9 mouse cellular contexts compared by ENCODE assay signal in the genomic region with DNA sequence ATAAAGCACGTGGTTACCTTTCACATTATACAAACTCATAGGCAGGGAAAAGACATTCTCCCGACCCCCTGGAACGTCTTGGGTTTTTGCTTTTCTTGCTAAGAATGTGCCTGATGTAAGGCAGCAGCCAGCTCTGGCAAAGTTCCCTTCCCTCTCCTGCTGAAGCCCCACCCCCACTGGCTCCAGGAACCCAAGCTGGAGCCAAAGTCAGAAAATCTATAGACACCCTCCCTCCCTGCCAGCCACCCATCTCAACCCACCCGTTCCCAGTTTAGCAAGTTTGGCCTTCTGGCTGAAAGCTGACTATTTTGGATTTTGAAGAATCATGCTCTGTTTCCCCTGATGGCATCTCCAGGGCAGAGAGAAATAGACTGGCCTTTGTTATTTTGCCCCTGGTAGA.
DNase-seq lines count a peak whose midpoint lies in the region; ATAC-seq lines count a peak whose summit lies in the region.
"Had no signal": no experiment of that assay in that cellular context is flagged by ENCODE, and none has a peak within 500 bp of the region (broad histone marks: within the 10 kb centered on the region; RNA-seq: fewer than 3 reads in every experiment).

No protein-coding gene starts in this region.

- peak; percentile 18 for DNase-seq in cerebellum, adult 11-12 months
- peak; percentile 17 for DNase-seq in kidney, postnatal 10 days
- DNase-seq in NIH3T3 (ENCODE audit: low read depth) = peak; percentile 62
- DNase-seq in left cerebral cortex, postnatal 36 days (ENCODE audit: low spot score in 2 of 2) = peak; percentile 16 to 36
- DNase-seq in urinary bladder, postnatal 10 days (ENCODE audit: low spot score) = no peak

- H3K27me3 ChIP-seq in kidney, embryonic 16.5 days (ENCODE audit: insufficient read depth, low read length) = no peaks in the 10 kb centered on the region

- no peaks in the 10 kb centered on the region for H3K9me3 ChIP-seq in kidney, embryonic 16.5 days (ENCODE audit: low read length)
- H3K9me3 ChIP-seq: hindbrain, embryonic 10.5 days had no signal

- peaks cover 4% of the 10 kb centered on the region; the same call in 1 of the 2 replicates for H3K4me1 ChIP-seq in kidney, embryonic 16.5 days (ENCODE audit: insufficient read depth, low read length)

- intact Hi-C loops in left cerebral cortex, postnatal 36 days (cut with DNase I) = no loop called here

- H3K9ac ChIP-seq in kidney, embryonic 16.5 days (replicated peaks; ENCODE audit: low read length) = no peak overlapping the region

- no peak for ATAC-seq in cerebellum, adult (ENCODE audit: insufficient number of reproducible peaks, low FRiP score, low TSS enrichment)
- no peak for ATAC-seq in kidney, embryonic 16.5 days (ENCODE audit: low FRiP score, low TSS enrichment)
- no peak for ATAC-seq in granulocyte monocyte progenitor cell, adult 5-6 weeks (replicated peaks; ENCODE audit: poor library complexity, severe bottlenecking)

- H3K36me3 ChIP-seq in kidney, embryonic 16.5 days (ENCODE audit: insufficient read depth, low read length) = no peaks in the 10 kb centered on the region
- H3K36me3 ChIP-seq: hindbrain, embryonic 10.5 days had no signal

- 25% methylated on average over 4 of the region's 4 CpGs for WGBS in kidney, embryonic 16.5 days

- H3K4me2 ChIP-seq in kidney, embryonic 16.5 days (replicated peaks; ENCODE audit: low read depth, low read length) = no peak overlapping the region

- H3K27ac ChIP-seq in kidney, embryonic 16.5 days (ENCODE audit: low read length) = no peak overlapping the region
- H3K27ac ChIP-seq: hindbrain, embryonic 10.5 days had no signal

- H3K4me3 ChIP-seq in kidney, embryonic 16.5 days (ENCODE audit: low read length) = no peak overlapping the region
- H3K4me3 ChIP-seq: hindbrain, embryonic 10.5 days had no signal
